Mouse (Mus musculus): ENCODE measurements around the gene Lef1. TPM values are rescaled to one million over a fixed set of nuclear protein-coding genes. Genes with fewer than 3 reads are reported as not detected.

Gene Lef1
- polyA plus RNA-seq, 1 experiment from 2014 or later = 37.1 TPM

GRCm38 (mm10) chr3:131171292-131171960 lies 61.2 kb downstream of the Lef1 start:
- no peak overlapping the region for H3K4me3 ChIP-seq
- no peaks in the 10 kb centered on the region for H3K9me3 ChIP-seq
- no peaks in the 10 kb centered on the region for H3K27me3 ChIP-seq
- H3K36me3 ChIP-seq = no peaks in the 10 kb centered on the region
- WGBS = 55% methylated on average over 10 of the region's 11 CpGs
- no peak for ATAC-seq (ENCODE audit: insufficient number of reproducible peaks, low FRiP score, low TSS enrichment, low read depth)
- H3K9ac ChIP-seq = no peak overlapping the region
- no peak overlapping the region for H3K4me2 ChIP-seq
- H3K27ac ChIP-seq = no peak overlapping the region
- 0 out of 2 replicates have a peak, but pooled peaks cover 2% of the 10 kb centered on the region for H3K4me1 ChIP-seq

- no peaks in the 10 kb centered on the region for H3K9me3 ChIP-seq
- WGBS = 76% methylated on average over 4 of the region's 4 CpGs
- H3K36me3 ChIP-seq = no peaks in the 10 kb centered on the region
- no peak for ATAC-seq (ENCODE audit: insufficient number of reproducible peaks, low FRiP score, low TSS enrichment, low read depth)
- no peak overlapping the region for H3K4me3 ChIP-seq
- no peak overlapping the region for H3K9ac ChIP-seq
- H3K4me1 ChIP-seq = 0 out of 2 replicates have a peak, but pooled peaks cover 2% of the 10 kb centered on the region
- H3K4me2 ChIP-seq = no peak overlapping the region
- H3K27ac ChIP-seq = no peak overlapping the region
- no peaks in the 10 kb centered on the region for H3K27me3 ChIP-seq
Measured at GRCm38 (mm10) chr3:131172293-131172692, 62.0 kb downstream of the Lef1 start.

GRCm38 (mm10) chr3:131181006-131181405 lies 70.7 kb downstream of the Lef1 start:
- Histone ChIP-seq H3K27me3 (no peaks in the 10 kb centered on the region), H3K4me2 (no peak overlapping the region), H3K4me1 (peaks cover 24% of the 10 kb centered on the region), H3K4me3 (no peak overlapping the region), H3K36me3 (no peaks in the 10 kb centered on the region), H3K9ac (no peak overlapping the region), H3K9me3 (no peaks in the 10 kb centered on the region), H3K27ac (no peak overlapping the region)
- no peak for ATAC-seq (ENCODE audit: insufficient number of reproducible peaks, low FRiP score, low TSS enrichment, low read depth)
- 59% methylated on average over 11 of the region's 11 CpGs for WGBS

GRCm38 (mm10) chr3:131182158-131182557 lies 71.9 kb downstream of the Lef1 start:
- 30% methylated on average over 6 of the region's 6 CpGs for WGBS

GRCm38 (mm10) chr3:131186193-131186592 lies 75.9 kb downstream of the Lef1 start:
- no peak for ATAC-seq (ENCODE audit: insufficient number of reproducible peaks, low FRiP score, low TSS enrichment, low read depth)
- Histone ChIP-seq H3K27ac (no peak overlapping the region), H3K9me3 (no peaks in the 10 kb centered on the region), H3K4me2 (no peak overlapping the region), H3K9ac (no peak overlapping the region), H3K27me3 (no peaks in the 10 kb centered on the region), H3K4me1 (no peaks in the 10 kb centered on the region), H3K36me3 (0 out of 2 replicates have a peak, but pooled peaks cover 6% of the 10 kb centered on the region), H3K4me3 (no peak overlapping the region)
- 84% methylated on average over 5 of the region's 5 CpGs for WGBS

More at GRCm38 (mm10) chr3:131182158-131182557, 71.9 kb downstream of the Lef1 start:
- ATAC-seq (ENCODE audit: insufficient number of reproducible peaks, low FRiP score, low TSS enrichment, low read depth) = no peak
- Histone ChIP-seq H3K27me3 (no peaks in the 10 kb centered on the region), H3K9ac (no peak overlapping the region), H3K4me1 (peaks cover 24% of the 10 kb centered on the region), H3K36me3 (0 out of 2 replicates have a peak, but pooled peaks cover 6% of the 10 kb centered on the region), H3K9me3 (no peaks in the 10 kb centered on the region), H3K4me2 (no peak overlapping the region), H3K27ac (no peak overlapping the region), H3K4me3 (no peak overlapping the region)

- Histone ChIP-seq H3K27ac (no peak overlapping the region), H3K9ac (no peak overlapping the region), H3K36me3 (peaks cover 9% of the 10 kb centered on the region; the same call in 1 of the 2 replicates), H3K4me1 (no peaks in the 10 kb centered on the region), H3K27me3 (no peaks in the 10 kb centered on the region), H3K4me3 (no peak overlapping the region), H3K9me3 (no peaks in the 10 kb centered on the region), H3K4me2 (no peak overlapping the region)
- no peak for ATAC-seq (ENCODE audit: insufficient number of reproducible peaks, low FRiP score, low TSS enrichment, low read depth)
- 64% methylated on average over 11 of the region's 11 CpGs for WGBS
Measured at GRCm38 (mm10) chr3:131190239-131190638, 80.0 kb downstream of the Lef1 start.

GRCm38 (mm10) chr3:131190671-131191367 lies 80.5 kb downstream of the Lef1 start:
- ATAC-seq (ENCODE audit: insufficient number of reproducible peaks, low FRiP score, low TSS enrichment, low read depth) = no peak
- Histone ChIP-seq H3K4me3 (no peak overlapping the region), H3K36me3 (peaks cover 9% of the 10 kb centered on the region; the same call in 1 of the 2 replicates), H3K27me3 (no peaks in the 10 kb centered on the region), H3K27ac (no peak overlapping the region), H3K4me2 (no peak overlapping the region), H3K4me1 (no peaks in the 10 kb centered on the region), H3K9ac (no peak overlapping the region), H3K9me3 (no peaks in the 10 kb centered on the region)
- WGBS = 82% methylated on average over 19 of the region's 19 CpGs

- no peak overlapping the region for H3K4me3 ChIP-seq
- H3K36me3 ChIP-seq = peaks cover 6% of the 10 kb centered on the region; the same call in 1 of the 2 replicates
- no peaks in the 10 kb centered on the region for H3K9me3 ChIP-seq
- no peak for ATAC-seq (ENCODE audit: insufficient number of reproducible peaks, low FRiP score, low TSS enrichment, low read depth)
- peaks cover 4% of the 10 kb centered on the region; the same call in 1 of the 2 replicates for H3K4me1 ChIP-seq
- H3K27me3 ChIP-seq = no peaks in the 10 kb centered on the region
- 78% methylated on average over 7 of the region's 7 CpGs for WGBS
- H3K4me2 ChIP-seq = no peak overlapping the region
- no peak overlapping the region for H3K27ac ChIP-seq
- no peak overlapping the region for H3K9ac ChIP-seq
Measured at GRCm38 (mm10) chr3:131191454-131191853, 81.2 kb downstream of the Lef1 start.

- no peak overlapping the region for H3K4me3 ChIP-seq
- peaks cover 5% of the 10 kb centered on the region; the same call in 1 of the 2 replicates for H3K4me1 ChIP-seq
- H3K27me3 ChIP-seq = no peaks in the 10 kb centered on the region
- ATAC-seq (ENCODE audit: insufficient number of reproducible peaks, low FRiP score, low TSS enrichment, low read depth) = no peak
- no peak overlapping the region for H3K9ac ChIP-seq
- H3K4me2 ChIP-seq = no peak overlapping the region
- peaks cover 3% of the 10 kb centered on the region; the same call in 1 of the 2 replicates for H3K36me3 ChIP-seq
- no peak overlapping the region for H3K27ac ChIP-seq
- 39% methylated on average over 10 of the region's 10 CpGs for WGBS
- no peaks in the 10 kb centered on the region for H3K9me3 ChIP-seq
Measured at GRCm38 (mm10) chr3:131196050-131196449, 85.8 kb downstream of the Lef1 start.

- Histone ChIP-seq H3K9ac (no peak overlapping the region), H3K36me3 (peaks cover 3% of the 10 kb centered on the region; the same call in 1 of the 2 replicates), H3K4me1 (peaks cover 5% of the 10 kb centered on the region; the same call in 1 of the 2 replicates), H3K9me3 (no peaks in the 10 kb centered on the region), H3K4me3 (no peak overlapping the region), H3K27ac (no peak overlapping the region), H3K27me3 (no peaks in the 10 kb centered on the region), H3K4me2 (no peak overlapping the region)
- ATAC-seq (ENCODE audit: insufficient number of reproducible peaks, low FRiP score, low TSS enrichment, low read depth) = no peak
- 46% methylated on average over 8 of the region's 8 CpGs for WGBS
Measured at GRCm38 (mm10) chr3:131196507-131197019, 86.3 kb downstream of the Lef1 start.

GRCm38 (mm10) chr3:131198991-131199390 lies 88.7 kb downstream of the Lef1 start:
- Histone ChIP-seq H3K4me2 (no peak overlapping the region), H3K27me3 (no peaks in the 10 kb centered on the region), H3K27ac (no peak overlapping the region), H3K9ac (no peak overlapping the region), H3K4me3 (no peak overlapping the region), H3K4me1 (peaks cover 14% of the 10 kb centered on the region), H3K9me3 (no peaks in the 10 kb centered on the region), H3K36me3 (peaks cover 3% of the 10 kb centered on the region; the same call in 1 of the 2 replicates)
- no peak for ATAC-seq (ENCODE audit: insufficient number of reproducible peaks, low FRiP score, low TSS enrichment, low read depth)
- WGBS = 73% methylated on average over 3 of the region's 3 CpGs
